Mouse (Mus musculus) limb, embryonic 10.5 days (tissue): ENCODE measurements around the gene Sdr42e1. TPM values are rescaled to one million over a fixed set of nuclear protein-coding genes. Genes with fewer than 3 reads are reported as not detected.

Source experiments
- DNase-seq: peaks from one replicate; pipeline ENCODE4 v3.0.0-alpha.2; 2017; ENCODE audit warnings: low spot score
- H3K27ac ChIP-seq: fragments of 300-500 bp; sonication (generic); 2 replicates; pipeline ENCODE4 v1.5.1; 2016; ENCODE audit warnings: mild to moderate bottlenecking
- H3K27me3 ChIP-seq: fragments of 300-500 bp; sonication (generic); 2 replicates; pipeline ENCODE4 v1.6.1; 2016; ENCODE audit warnings: low read depth, mild to moderate bottlenecking; ENCODE audit not compliant: poor library complexity, severe bottlenecking
- H3K36me3 ChIP-seq: fragments of 300-500 bp; sonication (generic); 2 replicates; pipeline ENCODE4 v1.6.1; 2016; ENCODE audit warnings: mild to moderate bottlenecking, moderate library complexity
- H3K4me1 ChIP-seq: fragments of 300-500 bp; sonication (generic); 2 replicates; pipeline ENCODE4 v1.6.1; 2016
- H3K4me3 ChIP-seq: fragments of 300-500 bp; sonication (generic); 2 replicates; pipeline ENCODE4 v1.5.1; 2016; ENCODE audit warnings: mild to moderate bottlenecking, moderate library complexity
- H3K9me3 ChIP-seq: fragments of 300-500 bp; sonication (generic); replicated peaks from 2 replicates; pipeline ENCODE4 v1.6.1; 2016; ENCODE audit warnings: mild to moderate bottlenecking
- WGBS: fragments of 180-500 bp; shearing (Covaris S2); methylation state at CpG from one replicate; pipeline ENCODE4 v1.1.7; 2016; 5-methylcytosine and 5-hydroxymethylcytosine counted together
- polyA plus RNA-seq: library from polyadenylated mRNA; unstranded; fragments of >200 nt; fragmentation: Nextera tagmentation; extraction: Ambion mirVana; gene quantifications from 2 replicates; pipeline ENCODE4 v1.2.1, GENCODE M21; 2016

Sdr42e1 gene
- polyA plus RNA-seq, 1 experiment from 2014 or later, result 0.78 TPM

GRCm38 (mm10) chr8:117687890-117688289, 14.4 kb upstream of the Sdr42e1 start:
- no peaks in the 10 kb centered on the region for H3K27me3 ChIP-seq
- no peaks in the 10 kb centered on the region for H3K36me3 ChIP-seq
- H3K9me3 ChIP-seq, result no peaks in the 10 kb centered on the region
- no peak for DNase-seq
- 80% methylated on average over 7 of the region's 7 CpGs for WGBS
- no peak overlapping the region for H3K4me3 ChIP-seq
- H3K4me1 ChIP-seq, result peaks cover 31% of the 10 kb centered on the region
- H3K27ac ChIP-seq, result no peak overlapping the region

- Histone ChIP-seq H3K36me3 (no peaks in the 10 kb centered on the region), H3K9me3 (no peaks in the 10 kb centered on the region), H3K4me3 (0 out of 2 replicates have a peak overlapping the region, but pooled peaks have one; percentile 8), H3K4me1 (peaks cover 31% of the 10 kb centered on the region), H3K27ac (peak overlapping the region; percentile 48), H3K27me3 (peaks cover 15% of the 10 kb centered on the region; the same call in 1 of the 2 replicates)
- WGBS, result 34% methylated on average over 11 of the region's 11 CpGs
- peak; percentile 64 for DNase-seq
Observed at GRCm38 (mm10) chr8:117684504-117684903, 11.0 kb upstream of the Sdr42e1 start.

- Histone ChIP-seq H3K9me3 (no peaks in the 10 kb centered on the region), H3K4me3 (0 out of 2 replicates have a peak overlapping the region, but pooled peaks have one; percentile 8), H3K4me1 (peaks cover 31% of the 10 kb centered on the region), H3K27ac (0 out of 2 replicates have a peak overlapping the region, but pooled peaks have one; percentile 7), H3K36me3 (no peaks in the 10 kb centered on the region), H3K27me3 (peaks cover 15% of the 10 kb centered on the region; the same call in 1 of the 2 replicates)
- WGBS, result 56% methylated on average over 10 of the region's 10 CpGs
- DNase-seq, result no peak
Observed at GRCm38 (mm10) chr8:117683925-117684472, 10.5 kb upstream of the Sdr42e1 start.

GRCm38 (mm10) chr8:117678650-117679049, 5.2 kb upstream of the Sdr42e1 start:
- H3K27ac ChIP-seq, result no peak overlapping the region
- H3K4me3 ChIP-seq, result no peak overlapping the region
- no peak for DNase-seq
- no peaks in the 10 kb centered on the region for H3K9me3 ChIP-seq
- H3K27me3 ChIP-seq, result peaks cover 15% of the 10 kb centered on the region; the same call in 1 of the 2 replicates
- no peaks in the 10 kb centered on the region for H3K36me3 ChIP-seq
- WGBS, result 82% methylated on average over 4 of the region's 4 CpGs
- peaks cover 5% of the 10 kb centered on the region for H3K4me1 ChIP-seq

- no peaks in the 10 kb centered on the region for H3K36me3 ChIP-seq
- peaks cover 7% of the 10 kb centered on the region; the same call in 1 of the 2 replicates for H3K27me3 ChIP-seq
- 90% methylated on average over 8 of the region's 8 CpGs for WGBS
- no peak overlapping the region for H3K27ac ChIP-seq
- no peak for DNase-seq
- peaks cover 9% of the 10 kb centered on the region for H3K4me1 ChIP-seq
- H3K9me3 ChIP-seq, result no peaks in the 10 kb centered on the region
- H3K4me3 ChIP-seq, result no peak overlapping the region
Observed at GRCm38 (mm10) chr8:117677011-117677410, 3.5 kb upstream of the Sdr42e1 start.

GRCm38 (mm10) chr8:117676460-117676859, 3.0 kb upstream of the Sdr42e1 start:
- H3K4me3 ChIP-seq, result no peak overlapping the region
- DNase-seq, result no peak
- no peak overlapping the region for H3K27ac ChIP-seq
- peaks cover 2% of the 10 kb centered on the region; the same call in 1 of the 2 replicates for H3K27me3 ChIP-seq
- no peaks in the 10 kb centered on the region for H3K9me3 ChIP-seq
- 84% methylated on average over 9 of the region's 9 CpGs for WGBS
- H3K4me1 ChIP-seq, result peaks cover 9% of the 10 kb centered on the region
- H3K36me3 ChIP-seq, result no peaks in the 10 kb centered on the region

GRCm38 (mm10) chr8:117675171-117675570, 1.7 kb upstream of the Sdr42e1 start:
- WGBS, result 83% methylated on average over 5 of the region's 5 CpGs
- no peaks in the 10 kb centered on the region for H3K9me3 ChIP-seq
- no peaks in the 10 kb centered on the region for H3K36me3 ChIP-seq
- no peak for DNase-seq
- H3K4me3 ChIP-seq, result no peak overlapping the region
- H3K27me3 ChIP-seq, result no peaks in the 10 kb centered on the region; the same call in 1 of the 2 replicates
- peaks cover 22% of the 10 kb centered on the region for H3K4me1 ChIP-seq
- no peak overlapping the region for H3K27ac ChIP-seq

GRCm38 (mm10) chr8:117672558-117672957, 931 bp downstream of the Sdr42e1 start:
- H3K9me3 ChIP-seq, result no peaks in the 10 kb centered on the region
- H3K27me3 ChIP-seq, result no peaks in the 10 kb centered on the region; the same call in 1 of the 2 replicates
- no peak for DNase-seq
- WGBS, result 92% methylated on average over 3 of the region's 3 CpGs
- H3K4me1 ChIP-seq, result peaks cover 36% of the 10 kb centered on the region
- no peak overlapping the region for H3K27ac ChIP-seq
- H3K36me3 ChIP-seq, result no peaks in the 10 kb centered on the region
- no peak overlapping the region for H3K4me3 ChIP-seq

GRCm38 (mm10) chr8:117670461-117670860, 3.0 kb downstream of the Sdr42e1 start:
- DNase-seq, result peak; percentile 73
- no peaks in the 10 kb centered on the region; the same call in 1 of the 2 replicates for H3K27me3 ChIP-seq
- no peaks in the 10 kb centered on the region for H3K36me3 ChIP-seq
- WGBS, result 2% methylated on average over 11 of the region's 11 CpGs
- H3K4me1 ChIP-seq, result peaks cover 36% of the 10 kb centered on the region
- peak overlapping the region; percentile 66; the same call in 1 of the 2 replicates for H3K27ac ChIP-seq
- no peaks in the 10 kb centered on the region for H3K9me3 ChIP-seq
- H3K4me3 ChIP-seq, result peak overlapping the region; percentile 29

- Histone ChIP-seq H3K36me3 (no peaks in the 10 kb centered on the region), H3K27me3 (no peaks in the 10 kb centered on the region; the same call in 1 of the 2 replicates), H3K9me3 (no peaks in the 10 kb centered on the region), H3K4me1 (peaks cover 26% of the 10 kb centered on the region), H3K4me3 (no peak overlapping the region), H3K27ac (0 out of 2 replicates have a peak overlapping the region, but pooled peaks have one; percentile 12)
- WGBS, result 88% methylated on average over 13 of the region's 13 CpGs
- no peak for DNase-seq
Observed at GRCm38 (mm10) chr8:117667349-117668124, 6.0 kb downstream of the Sdr42e1 start.

- Histone ChIP-seq H3K4me3 (no peak overlapping the region), H3K4me1 (peaks cover 13% of the 10 kb centered on the region), H3K27ac (peak overlapping the region; percentile 61), H3K9me3 (no peaks in the 10 kb centered on the region), H3K36me3 (no peaks in the 10 kb centered on the region), H3K27me3 (no peaks in the 10 kb centered on the region)
- no peak for DNase-seq
- WGBS, result 53% methylated on average over 11 of the region's 11 CpGs
Observed at GRCm38 (mm10) chr8:117660358-117661031, 13.0 kb downstream of the Sdr42e1 start.

- H3K36me3 ChIP-seq, result no peaks in the 10 kb centered on the region
- no peak for DNase-seq
- WGBS, result 77% methylated on average over 7 of the region's 7 CpGs
- H3K4me1 ChIP-seq, result peaks cover 13% of the 10 kb centered on the region
- no peaks in the 10 kb centered on the region for H3K9me3 ChIP-seq
- H3K27me3 ChIP-seq, result no peaks in the 10 kb centered on the region
- no peak overlapping the region for H3K4me3 ChIP-seq
- H3K27ac ChIP-seq, result no peak overlapping the region
Observed at GRCm38 (mm10) chr8:117658990-117659389, 14.5 kb downstream of the Sdr42e1 start.
